Mouse (Mus musculus): Measurements from ENCODE around the gene Ank2. TPM values are rescaled to one million over a fixed set of nuclear protein-coding genes. Genes with fewer than 3 reads are reported as not detected.

Ank2 gene
- polyA plus RNA-seq, 1 experiment = not detected

- Histone ChIP-seq H3K4me3 (replicated peaks) (no peak overlapping the region), H3K4me1 (no peaks in the 10 kb centered on the region), H3K9me3 (peaks cover 10% of the 10 kb centered on the region; the same call in 1 of the 2 replicates), H3K36me3 (replicated peaks; ENCODE audit: low read length) (no peaks in the 10 kb centered on the region), H3K27me3 (replicated peaks) (no peaks in the 10 kb centered on the region)
- no peak for TF ChIP-seq GATA1 (IDR thresholded peaks at IDR 0.05; ENCODE audit: borderline replicate concordance, low read length)
- TF ChIP-seq FLI1 (IDR thresholded peaks at IDR 0.05; ENCODE audit: low read length) = no peak
These were observed 401.4 kb downstream of the Ank2 start for GRCm38 (mm10) chr3:127097745-127098144.

- Histone ChIP-seq H3K4me3 (replicated peaks) (no peak overlapping the region), H3K4me1 (no peaks in the 10 kb centered on the region), H3K27me3 (replicated peaks) (no peaks in the 10 kb centered on the region), H3K36me3 (replicated peaks; ENCODE audit: low read length) (no peaks in the 10 kb centered on the region), H3K9me3 (peaks cover 10% of the 10 kb centered on the region; the same call in 1 of the 2 replicates)
- no peak for TF ChIP-seq GATA1 (IDR thresholded peaks at IDR 0.05; ENCODE audit: borderline replicate concordance, low read length)
- TF ChIP-seq FLI1 (IDR thresholded peaks at IDR 0.05; ENCODE audit: low read length) = no peak
These were observed 402.0 kb downstream of the Ank2 start for GRCm38 (mm10) chr3:127097106-127097505.

- Histone ChIP-seq H3K9me3 (peaks cover 10% of the 10 kb centered on the region; the same call in 1 of the 2 replicates), H3K4me1 (no peaks in the 10 kb centered on the region), H3K27me3 (replicated peaks) (no peaks in the 10 kb centered on the region), H3K4me3 (replicated peaks) (no peak overlapping the region), H3K36me3 (replicated peaks; ENCODE audit: low read length) (no peaks in the 10 kb centered on the region)
- TF ChIP-seq GATA1 (IDR thresholded peaks at IDR 0.05; ENCODE audit: borderline replicate concordance, low read length) (no peak), FLI1 (IDR thresholded peaks at IDR 0.05; ENCODE audit: low read length) (no peak)
These were observed 405.5 kb downstream of the Ank2 start for GRCm38 (mm10) chr3:127093631-127094030.

GRCm38 (mm10) chr3:127087574-127087973 is 411.6 kb downstream of the Ank2 start:
- no peaks in the 10 kb centered on the region for H3K9me3 ChIP-seq
- TF ChIP-seq FLI1 (IDR thresholded peaks at IDR 0.05; ENCODE audit: low read length) = no peak
- TF ChIP-seq GATA1 (IDR thresholded peaks at IDR 0.05; ENCODE audit: borderline replicate concordance, low read length) = no peak
- H3K36me3 ChIP-seq (replicated peaks; ENCODE audit: low read length) = no peaks in the 10 kb centered on the region
- H3K27me3 ChIP-seq (replicated peaks) = no peaks in the 10 kb centered on the region
- no peaks in the 10 kb centered on the region for H3K4me1 ChIP-seq
- H3K4me3 ChIP-seq (replicated peaks) = no peak overlapping the region

GRCm38 (mm10) chr3:127086834-127087506 is 412.2 kb downstream of the Ank2 start:
- H3K36me3 ChIP-seq (replicated peaks; ENCODE audit: low read length) = no peaks in the 10 kb centered on the region
- H3K4me1 ChIP-seq = no peaks in the 10 kb centered on the region
- H3K9me3 ChIP-seq = no peaks in the 10 kb centered on the region
- no peak overlapping the region for H3K4me3 ChIP-seq (replicated peaks)
- H3K27me3 ChIP-seq (replicated peaks) = no peaks in the 10 kb centered on the region
- no peak for TF ChIP-seq FLI1 (IDR thresholded peaks at IDR 0.05; ENCODE audit: low read length)

- Histone ChIP-seq H3K9me3 (peaks cover 8% of the 10 kb centered on the region), H3K36me3 (replicated peaks; ENCODE audit: low read length) (no peaks in the 10 kb centered on the region), H3K27me3 (replicated peaks) (no peaks in the 10 kb centered on the region), H3K4me3 (replicated peaks) (no peak overlapping the region), H3K4me1 (no peaks in the 10 kb centered on the region)
- TF ChIP-seq FLI1 (IDR thresholded peaks at IDR 0.05; ENCODE audit: low read length) = no peak
- no peak for TF ChIP-seq GATA1 (IDR thresholded peaks at IDR 0.05; ENCODE audit: borderline replicate concordance, low read length)
These were observed 421.8 kb downstream of the Ank2 start for GRCm38 (mm10) chr3:127077369-127077768.

- peaks cover 8% of the 10 kb centered on the region for H3K9me3 ChIP-seq
- TF ChIP-seq GATA1 (IDR thresholded peaks at IDR 0.05; ENCODE audit: borderline replicate concordance, low read length) (no peak), FLI1 (IDR thresholded peaks at IDR 0.05; ENCODE audit: low read length) (no peak)
These were observed 423.4 kb downstream of the Ank2 start for GRCm38 (mm10) chr3:127075531-127076280.

GRCm38 (mm10) chr3:127071471-127071870 is 427.7 kb downstream of the Ank2 start:
- H3K4me3 ChIP-seq (replicated peaks) = no peak overlapping the region
- TF ChIP-seq FLI1 (IDR thresholded peaks at IDR 0.05; ENCODE audit: low read length) (no peak), GATA1 (IDR thresholded peaks at IDR 0.05; ENCODE audit: borderline replicate concordance, low read length) (no peak)

More at GRCm38 (mm10) chr3:127075531-127076280, 423.4 kb downstream of the Ank2 start:
- Histone ChIP-seq H3K4me1 (no peaks in the 10 kb centered on the region), H3K36me3 (replicated peaks; ENCODE audit: low read length) (no peaks in the 10 kb centered on the region), H3K4me3 (replicated peaks) (no peak overlapping the region), H3K27me3 (replicated peaks) (no peaks in the 10 kb centered on the region)

GRCm38 (mm10) chr3:127063654-127064386 is 435.3 kb downstream of the Ank2 start:
- Histone ChIP-seq H3K9me3 (peaks cover 7% of the 10 kb centered on the region; the same call in 1 of the 2 replicates), H3K27me3 (replicated peaks) (no peaks in the 10 kb centered on the region), H3K4me1 (no peaks in the 10 kb centered on the region), H3K36me3 (replicated peaks; ENCODE audit: low read length) (no peaks in the 10 kb centered on the region), H3K4me3 (replicated peaks) (no peak overlapping the region)
- no peak for TF ChIP-seq GATA1 (IDR thresholded peaks at IDR 0.05; ENCODE audit: borderline replicate concordance, low read length)
- TF ChIP-seq FLI1 (IDR thresholded peaks at IDR 0.05; ENCODE audit: low read length) = no peak

More at GRCm38 (mm10) chr3:127071471-127071870, 427.7 kb downstream of the Ank2 start:
- H3K4me1 ChIP-seq = no peaks in the 10 kb centered on the region
- H3K9me3 ChIP-seq = peaks cover 11% of the 10 kb centered on the region
- no peaks in the 10 kb centered on the region for H3K27me3 ChIP-seq (replicated peaks)
- H3K36me3 ChIP-seq (replicated peaks; ENCODE audit: low read length) = no peaks in the 10 kb centered on the region
